Mouse (Mus musculus) intestine, embryonic 16.5 days (tissue): Measurements from ENCODE around the gene Col25a1. TPM values are rescaled to one million over a fixed set of nuclear protein-coding genes. Genes with fewer than 3 reads are reported as not detected.

ENCODE experiments used
- ATAC-seq: fragments of 200-750 bp; cut with Nextera tagmentation; 2 replicates; pipeline ENCODE4 v1.8.0; 2017; ENCODE audit warnings: moderate TSS enrichment, moderate library complexity
- H3K27ac ChIP-seq: fragments of 300-500 bp; sonication (generic); 2 replicates; pipeline ENCODE4 v1.5.1; 2014; ENCODE audit warnings: mild to moderate bottlenecking, low read length
- H3K27me3 ChIP-seq: fragments of 300-500 bp; sonication (generic); replicated peaks from 2 replicates; pipeline ENCODE4 v1.6.1; 2014; ENCODE audit warnings: low read length, control low read depth, mixed read lengths; ENCODE audit not compliant: control insufficient read depth, insufficient read depth
- H3K36me3 ChIP-seq: fragments of 300-500 bp; sonication (generic); 2 replicates; pipeline ENCODE4 v1.6.1; 2014; ENCODE audit warnings: low read length, control low read depth; ENCODE audit not compliant: control insufficient read depth, insufficient read depth
- H3K4me1 ChIP-seq: fragments of 300-500 bp; sonication (generic); 2 replicates; pipeline ENCODE4 v1.6.1; 2014; ENCODE audit warnings: low read length, control low read depth, mixed read lengths; ENCODE audit not compliant: control insufficient read depth, insufficient read depth
- H3K4me2 ChIP-seq: fragments of 300-500 bp; sonication (generic); 2 replicates; pipeline ENCODE4 v1.6.1; 2014; ENCODE audit warnings: low read depth, low read length, control low read depth
- H3K4me3 ChIP-seq: fragments of 300-500 bp; sonication (generic); 2 replicates; pipeline ENCODE4 v1.5.1; 2014; ENCODE audit warnings: mild to moderate bottlenecking, low read length
- H3K9ac ChIP-seq: fragments of 300-500 bp; sonication (generic); 2 replicates; pipeline ENCODE4 v1.6.1; 2014; ENCODE audit warnings: low read depth, low read length
- H3K9me3 ChIP-seq: fragments of 300-500 bp; sonication (generic); 2 replicates; pipeline ENCODE4 v1.6.1; 2016; ENCODE audit warnings: low read length, control low read depth; ENCODE audit not compliant: control insufficient read depth
- WGBS: fragments of 180-500 bp; shearing (Covaris S2); extraction: QIAGEN DNeasy Blood & Tissue Kit; methylation state at CpG from one replicate; pipeline ENCODE4 v1.1.7; 2014; 5-methylcytosine and 5-hydroxymethylcytosine counted together
- polyA plus RNA-seq: library from polyadenylated mRNA; unstranded; fragments of >200 nt; fragmentation: Nextera tagmentation; extraction: Ambion mirVana; gene quantifications from 2 replicates; pipeline ENCODE4 v1.2.1, GENCODE M21; 2015

Col25a1 gene
- polyA plus RNA-seq, 1 experiment from 2014 or later, result 1.4 TPM

DNA sequence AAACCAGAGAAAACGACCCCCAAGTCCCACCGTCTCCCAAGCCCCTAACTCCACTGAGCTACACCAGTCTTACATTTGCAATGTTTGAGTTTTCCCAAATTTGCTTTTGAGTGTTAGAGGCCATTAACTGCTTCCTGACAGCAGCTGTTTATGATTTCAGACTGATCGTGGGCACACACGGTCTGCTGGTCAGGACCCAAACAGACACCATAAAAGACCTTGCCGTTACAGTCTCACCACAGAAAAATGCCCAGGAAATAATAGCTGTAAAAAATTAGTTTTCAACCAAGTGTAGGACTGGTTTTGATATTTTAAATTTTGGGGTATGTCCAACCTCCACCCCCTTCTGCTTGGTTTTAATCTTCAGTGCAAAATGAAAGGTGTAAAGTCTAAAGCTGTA, 298.8 kb downstream of the Col25a1 start:
- no peaks in the 10 kb centered on the region for H3K9me3 ChIP-seq
- H3K27me3 ChIP-seq, result no peaks in the 10 kb centered on the region
- H3K27ac ChIP-seq, result no peak overlapping the region
- WGBS, result 60% methylated on average over 5 of the region's 5 CpGs
- no peak for ATAC-seq
- no peaks in the 10 kb centered on the region for H3K36me3 ChIP-seq
- H3K9ac ChIP-seq, result no peak overlapping the region
- H3K4me2 ChIP-seq, result no peak overlapping the region
- no peak overlapping the region for H3K4me3 ChIP-seq
- H3K4me1 ChIP-seq, result no peaks in the 10 kb centered on the region

DNA sequence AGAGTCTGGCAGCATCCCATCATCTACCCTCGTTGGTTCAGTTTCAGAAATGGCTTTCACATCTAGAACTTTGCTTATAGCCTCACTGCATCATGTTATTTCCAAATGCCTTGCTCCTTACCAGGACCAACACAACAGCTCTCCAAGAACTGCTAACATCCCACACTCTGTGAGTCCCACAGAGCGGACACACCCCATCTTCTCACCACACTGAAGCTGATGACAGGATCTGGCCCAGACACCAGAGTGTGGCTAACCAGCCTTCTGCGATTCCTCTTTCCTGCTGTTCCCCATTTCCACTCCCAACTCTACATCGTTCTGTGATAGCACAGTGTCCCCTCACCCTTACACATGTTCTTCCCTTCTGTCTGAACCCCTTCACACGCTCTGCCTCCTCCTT, 301.5 kb downstream of the Col25a1 start:
- Histone ChIP-seq H3K27me3 (no peaks in the 10 kb centered on the region), H3K36me3 (no peaks in the 10 kb centered on the region), H3K4me2 (no peak overlapping the region), H3K9ac (no peak overlapping the region), H3K4me3 (no peak overlapping the region), H3K4me1 (no peaks in the 10 kb centered on the region), H3K27ac (no peak overlapping the region), H3K9me3 (no peaks in the 10 kb centered on the region)
- no peak for ATAC-seq
- WGBS, result 83% methylated on average over 5 of the region's 5 CpGs

DNA sequence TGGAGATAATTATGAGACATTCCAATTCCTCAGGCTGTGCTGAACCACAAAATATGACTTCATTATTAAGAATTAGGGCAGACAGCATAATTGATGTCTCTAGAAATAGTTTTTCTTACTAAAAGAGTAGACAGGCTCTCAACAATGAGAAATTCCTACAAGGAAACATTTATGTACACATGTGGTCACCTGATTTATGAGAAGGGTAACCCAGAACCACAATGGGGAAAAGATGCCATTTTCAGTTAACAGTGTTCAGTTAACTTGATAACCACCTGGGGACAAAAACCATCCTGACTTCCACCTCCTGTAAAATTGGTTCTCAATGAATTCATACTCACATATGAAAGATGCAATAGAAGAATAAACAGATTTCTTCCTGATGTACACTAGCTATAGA, 305.7 kb downstream of the Col25a1 start:
- Histone ChIP-seq H3K9ac (no peak overlapping the region), H3K4me1 (no peaks in the 10 kb centered on the region), H3K36me3 (no peaks in the 10 kb centered on the region), H3K27ac (no peak overlapping the region), H3K9me3 (no peaks in the 10 kb centered on the region), H3K4me2 (no peak overlapping the region), H3K4me3 (no peak overlapping the region), H3K27me3 (no peaks in the 10 kb centered on the region)
- ATAC-seq, result no peak

DNA sequence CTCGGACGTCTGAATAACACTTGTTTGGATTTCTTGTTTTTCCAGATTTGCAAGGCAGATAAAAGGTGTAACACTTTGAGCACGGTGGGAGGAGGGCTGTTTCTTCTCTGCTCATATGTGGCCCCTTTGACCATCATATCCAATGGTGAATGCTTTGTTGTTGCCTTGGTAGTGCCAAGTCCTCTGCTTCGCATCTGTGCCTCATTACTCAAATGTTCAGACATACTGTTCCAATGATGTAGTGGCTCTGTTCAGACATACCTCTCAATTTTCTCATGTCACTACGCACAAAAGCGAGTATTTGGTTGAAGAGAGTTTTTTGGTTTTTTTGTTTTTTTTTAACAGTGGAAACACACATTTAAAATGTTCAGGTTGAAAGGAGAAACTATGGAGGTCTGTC, 308.5 kb downstream of the Col25a1 start:
- Histone ChIP-seq H3K27ac (no peak overlapping the region), H3K4me3 (no peak overlapping the region), H3K36me3 (no peaks in the 10 kb centered on the region), H3K9ac (no peak overlapping the region), H3K9me3 (no peaks in the 10 kb centered on the region), H3K27me3 (no peaks in the 10 kb centered on the region), H3K4me1 (no peaks in the 10 kb centered on the region), H3K4me2 (no peak overlapping the region)
- no peak for ATAC-seq
- 88% methylated on average over 6 of the region's 6 CpGs for WGBS

DNA sequence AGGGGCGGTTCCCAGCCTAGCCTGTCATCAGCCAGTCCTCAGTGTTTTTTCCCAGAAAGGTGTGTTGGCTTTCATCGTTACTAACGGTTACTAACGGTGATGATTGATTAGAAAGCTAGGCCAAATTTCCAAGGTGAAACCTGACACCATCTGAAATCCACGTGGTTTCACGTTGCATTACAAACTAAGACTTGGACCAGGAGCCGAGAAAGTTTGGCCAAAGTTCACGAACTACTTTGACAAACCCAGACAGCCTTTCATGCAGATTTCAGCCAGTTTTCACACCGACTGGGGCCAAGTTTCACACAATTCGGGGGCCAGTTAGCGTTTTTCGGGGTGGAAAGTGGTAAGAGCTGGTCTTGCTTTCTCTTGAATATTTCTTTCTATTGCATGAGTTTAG, 309.4 kb downstream of the Col25a1 start:
- Histone ChIP-seq H3K27ac (no peak overlapping the region), H3K9ac (no peak overlapping the region), H3K27me3 (no peaks in the 10 kb centered on the region), H3K9me3 (no peaks in the 10 kb centered on the region), H3K4me1 (no peaks in the 10 kb centered on the region), H3K4me3 (no peak overlapping the region), H3K4me2 (no peak overlapping the region), H3K36me3 (no peaks in the 10 kb centered on the region)
- WGBS, result 50% methylated on average over 12 of the region's 12 CpGs
- ATAC-seq, result no peak

DNA sequence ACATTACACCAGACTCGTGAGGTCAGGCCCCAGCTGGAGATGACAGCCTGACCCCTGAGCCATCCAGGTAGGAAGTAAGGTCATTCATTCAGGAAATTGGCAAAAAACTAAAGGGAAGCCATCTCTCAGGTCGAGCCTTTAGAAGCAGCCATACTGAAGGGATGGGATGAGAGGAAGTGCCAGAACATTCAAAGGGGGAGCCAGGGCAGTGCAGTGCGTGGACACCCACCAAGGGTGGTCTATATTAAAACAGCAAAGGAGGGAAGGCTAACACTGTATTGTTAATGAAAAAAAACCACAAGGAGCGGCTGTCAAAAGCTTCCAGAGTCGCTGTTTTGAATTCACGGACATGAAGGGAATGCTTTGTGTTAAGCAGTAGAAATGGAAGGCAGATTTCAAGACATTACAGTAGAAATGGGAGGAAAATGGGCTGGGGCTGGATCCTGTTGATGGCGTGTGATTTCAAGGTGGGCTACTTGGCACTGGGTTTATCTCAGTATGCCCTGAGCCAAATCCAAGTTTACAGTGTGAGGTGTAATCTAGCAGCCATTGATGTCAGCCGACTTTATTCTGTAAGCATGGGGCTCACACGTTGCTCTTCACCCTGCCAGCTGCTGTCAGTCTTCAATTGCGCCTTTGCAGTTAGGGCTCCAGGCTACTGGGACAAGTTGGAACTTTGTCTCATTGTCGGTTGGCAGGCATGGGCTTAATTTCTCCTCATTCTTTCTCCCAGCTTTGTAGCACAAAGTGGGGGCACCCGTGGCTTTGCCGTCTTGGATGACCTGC, 312.7 kb downstream of the Col25a1 start:
- no peaks in the 10 kb centered on the region for H3K9me3 ChIP-seq
- no peaks in the 10 kb centered on the region for H3K36me3 ChIP-seq
- no peak overlapping the region for H3K27ac ChIP-seq
- H3K4me1 ChIP-seq, result no peaks in the 10 kb centered on the region
- no peak overlapping the region for H3K4me2 ChIP-seq
- no peak overlapping the region for H3K4me3 ChIP-seq
- no peaks in the 10 kb centered on the region for H3K27me3 ChIP-seq
- 57% methylated on average over 13 of the region's 13 CpGs for WGBS
- ATAC-seq, result no peak
- H3K9ac ChIP-seq, result no peak overlapping the region

DNA sequence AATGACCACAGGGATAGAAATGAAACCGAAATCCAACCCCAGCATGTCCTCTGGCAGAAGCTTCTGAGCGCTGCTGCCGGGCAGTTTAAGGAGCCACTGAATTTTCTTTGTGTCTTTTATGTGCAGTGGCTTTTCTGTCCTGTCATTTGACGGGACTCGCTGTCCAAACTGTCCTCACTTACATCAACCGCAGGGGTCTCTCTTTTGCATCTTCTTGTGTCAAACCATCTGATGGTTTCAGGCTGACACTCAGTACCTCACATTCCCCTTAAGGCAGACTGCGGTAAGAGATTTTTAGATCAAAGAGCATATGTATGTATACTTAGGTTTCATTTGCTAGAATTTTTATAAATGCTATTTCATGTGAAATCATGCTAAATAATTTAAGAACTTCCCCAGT, 318.6 kb downstream of the Col25a1 start:
- H3K4me3 ChIP-seq, result no peak overlapping the region
- no peak overlapping the region for H3K4me2 ChIP-seq
- WGBS, result 79% methylated on average over 7 of the region's 7 CpGs
- no peaks in the 10 kb centered on the region for H3K36me3 ChIP-seq
- no peaks in the 10 kb centered on the region for H3K9me3 ChIP-seq
- no peaks in the 10 kb centered on the region for H3K4me1 ChIP-seq
- H3K9ac ChIP-seq, result no peak overlapping the region
- H3K27me3 ChIP-seq, result no peaks in the 10 kb centered on the region
- no peak overlapping the region for H3K27ac ChIP-seq
- no peak for ATAC-seq

DNA sequence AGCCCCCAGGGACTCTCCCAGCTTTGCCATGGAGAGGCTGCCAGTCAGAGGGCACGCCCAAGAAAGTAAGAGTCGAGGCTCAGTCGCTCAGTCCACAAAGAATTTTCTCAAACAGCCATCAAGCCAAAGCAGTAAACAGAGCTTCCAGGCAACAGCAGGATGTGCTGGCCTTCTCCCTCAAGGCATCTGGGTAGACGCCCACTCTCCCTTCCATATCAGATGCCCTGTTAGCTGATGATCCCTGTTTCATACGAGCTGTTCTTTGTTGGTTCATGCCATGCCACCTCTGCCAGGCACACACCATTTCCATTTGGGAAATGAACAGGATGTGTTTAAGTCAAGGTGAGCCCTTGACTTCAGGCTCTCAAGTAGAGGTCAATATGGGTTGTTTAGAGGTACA, 334.1 kb downstream of the Col25a1 start:
- Histone ChIP-seq H3K9ac (no peak overlapping the region), H3K4me2 (no peak overlapping the region), H3K4me3 (no peak overlapping the region), H3K27me3 (no peaks in the 10 kb centered on the region), H3K4me1 (no peaks in the 10 kb centered on the region), H3K9me3 (no peaks in the 10 kb centered on the region), H3K27ac (no peak overlapping the region), H3K36me3 (no peaks in the 10 kb centered on the region)
- WGBS, result 78% methylated on average over 5 of the region's 5 CpGs
- no peak for ATAC-seq

DNA sequence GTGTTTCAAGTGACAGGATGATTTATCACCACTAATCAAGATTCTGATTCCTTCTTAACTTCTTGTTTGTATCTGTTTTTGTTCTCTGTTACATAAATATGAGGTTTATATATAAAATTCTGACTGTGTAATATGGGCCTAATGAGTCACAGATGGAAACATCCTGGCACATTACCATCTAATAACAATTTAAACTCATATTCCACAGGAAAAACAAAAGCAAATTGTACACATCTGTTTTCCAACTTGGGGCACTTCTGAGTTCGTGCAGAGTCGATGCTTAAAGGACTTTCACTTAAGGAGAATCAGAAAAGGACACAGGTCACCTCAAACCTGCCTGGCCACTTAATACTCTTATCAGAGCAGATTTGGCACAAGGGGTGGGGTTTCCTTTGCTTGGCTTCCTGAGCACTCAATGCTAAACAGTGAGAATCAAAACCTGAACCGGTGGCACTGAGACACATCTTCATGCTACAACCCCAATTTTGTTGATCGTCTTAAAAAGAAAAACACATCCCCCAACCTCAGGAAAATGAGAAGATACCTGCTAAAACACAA, 342.0 kb downstream of the Col25a1 start:
- 23% methylated on average over 4 of the region's 4 CpGs for WGBS
- Histone ChIP-seq H3K9ac (no peak overlapping the region), H3K4me3 (no peak overlapping the region), H3K4me2 (no peak overlapping the region), H3K36me3 (no peaks in the 10 kb centered on the region), H3K27me3 (no peaks in the 10 kb centered on the region), H3K4me1 (peaks cover 4% of the 10 kb centered on the region; the same call in 1 of the 2 replicates), H3K27ac (no peak overlapping the region), H3K9me3 (no peaks in the 10 kb centered on the region)
- ATAC-seq, result no peak

DNA sequence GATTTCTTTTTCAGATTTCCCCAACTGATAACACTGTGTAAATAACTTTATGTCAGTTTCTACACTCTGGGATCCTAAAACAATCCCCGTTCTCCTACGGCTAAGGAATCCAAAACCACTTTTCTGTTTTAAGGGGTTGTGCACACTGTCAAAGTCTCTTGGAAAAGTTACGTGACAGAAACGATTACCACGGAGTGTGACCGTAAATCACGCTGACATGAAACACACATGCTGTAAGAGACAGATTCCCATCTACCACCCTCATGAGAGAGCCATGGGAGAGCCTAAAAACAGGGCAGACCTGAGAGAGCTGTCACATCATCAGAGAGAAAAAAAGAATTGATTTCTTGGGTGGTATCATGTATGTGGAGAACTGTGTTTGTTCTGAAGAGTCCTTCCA, 342.7 kb downstream of the Col25a1 start:
- no peaks in the 10 kb centered on the region for H3K27me3 ChIP-seq
- no peak for ATAC-seq
- H3K4me3 ChIP-seq, result no peak overlapping the region
- H3K9me3 ChIP-seq, result no peaks in the 10 kb centered on the region
- H3K4me1 ChIP-seq, result peaks cover 4% of the 10 kb centered on the region; the same call in 1 of the 2 replicates
- H3K9ac ChIP-seq, result no peak overlapping the region
- WGBS, result 33% methylated on average over 7 of the region's 7 CpGs
- no peaks in the 10 kb centered on the region for H3K36me3 ChIP-seq
- no peak overlapping the region for H3K4me2 ChIP-seq
- H3K27ac ChIP-seq, result no peak overlapping the region
